Mouse (Mus musculus): ENCODE results near the gene Ankrd2.

DNA sequence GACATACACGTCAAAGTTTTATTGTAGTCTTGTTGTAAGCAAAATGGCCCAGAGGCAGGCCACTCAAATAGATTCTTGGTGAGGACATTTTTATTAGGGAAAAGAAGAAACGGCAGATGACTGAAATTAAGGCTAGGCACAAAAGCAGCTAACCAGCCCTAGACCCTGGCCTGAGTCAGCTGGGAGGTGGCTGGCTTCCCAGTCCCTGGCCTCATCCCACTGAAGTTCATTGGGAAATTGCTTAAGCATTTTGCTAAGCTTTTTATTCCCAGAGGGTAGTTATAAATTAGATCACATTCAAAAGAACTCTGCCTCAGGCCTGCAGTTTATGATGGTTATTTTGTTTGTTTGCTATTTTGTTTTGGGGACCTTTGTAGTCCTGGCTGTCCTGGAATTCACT, 20.1 kb downstream of the Ankrd2 start:
- no peak for TF ChIP-seq CTCF (IDR thresholded peaks at IDR 0.05; ENCODE audit: extremely low read depth, insufficient read depth, insufficient read length, insufficient replicate concordance)
- TF ChIP-seq POLR2A (IDR thresholded peaks at IDR 0.05; ENCODE audit: low read depth, low read length): no peak
